Mouse (Mus musculus): ENCODE measurements at regions not wholly inside any gene's neighbourhood (a gene's known extent, or its start where the extent isn't known, plus 50 kb on each side); places are given as distances from the start of the nearest gene placed in this dataset.

- DNase-seq (ENCODE audit: low spot score) = peak; percentile 4
These were observed 163.4 kb upstream of the Sgcd start for GRCm38 (mm10) chr11:48152219-48152618.

- no peak for DNase-seq (ENCODE audit: low spot score)
These were observed 144.6 kb upstream of the Sgcd start for GRCm38 (mm10) chr11:48133335-48133734.

GRCm38 (mm10) chr11:48098063-48098462 is 109.3 kb upstream of the Sgcd start:
- DNase-seq (ENCODE audit: low spot score) = no peak

- DNase-seq (ENCODE audit: low spot score) = no peak
These were observed 108.7 kb upstream of the Sgcd start for GRCm38 (mm10) chr11:48097455-48097854.

GRCm38 (mm10) chr11:48067072-48067471 is 78.3 kb upstream of the Sgcd start:
- no peak for DNase-seq (ENCODE audit: low spot score)

GRCm38 (mm10) chr11:48063719-48064118 is 75.0 kb upstream of the Sgcd start:
- DNase-seq (ENCODE audit: low spot score) = no peak

- no peak for DNase-seq (ENCODE audit: low spot score)
These were observed 72.7 kb upstream of the Sgcd start for GRCm38 (mm10) chr11:48061501-48061900.

- no peak for DNase-seq (ENCODE audit: low spot score)
These were observed 62.5 kb upstream of the Sgcd start for GRCm38 (mm10) chr11:48051156-48051866.

- no peak for DNase-seq (ENCODE audit: low spot score)
These were observed 59.5 kb upstream of the Sgcd start for GRCm38 (mm10) chr11:48048311-48048710.
